Mouse (Mus musculus): Measurements from ENCODE around the gene Vmac.

- TF ChIP-seq CTCF (IDR thresholded peaks at IDR 0.05; ENCODE audit: control insufficient read depth, insufficient read depth, insufficient read length) (no peak), MYOG (IDR thresholded peaks at IDR 0.05; ENCODE audit: control insufficient read depth, extremely low read depth, insufficient read length) (no peak), CEBPB (IDR thresholded peaks at IDR 0.05; ENCODE audit: low read depth) (no peak), MAX (IDR thresholded peaks at IDR 0.05) (no peak)
These were observed 24.4 kb downstream of the Vmac start for GRCm38 (mm10) chr17:56693395-56693794.
